Mouse (Mus musculus) stomach, embryonic 16.5 days (tissue): Measurements from ENCODE around the gene 6430548M08Rik. TPM values are rescaled to one million over a fixed set of nuclear protein-coding genes. Genes with fewer than 3 reads are reported as not detected.

Experiments
- ATAC-seq: fragments of 200-750 bp; cut with Nextera tagmentation; 2 replicates; pipeline ENCODE4 v1.8.0; 2017; ENCODE audit warnings: moderate number of reproducible peaks, moderate TSS enrichment; ENCODE audit not compliant: insufficient read depth, low FRiP score
- H3K27ac ChIP-seq: fragments of 300-500 bp; sonication (generic); 2 replicates; pipeline ENCODE4 v1.5.1; 2014; ENCODE audit warnings: low read length
- H3K27me3 ChIP-seq: fragments of 300-500 bp; sonication (generic); 2 replicates; pipeline ENCODE4 v1.6.1; 2014; ENCODE audit warnings: low read length, control low read depth, mixed read lengths; ENCODE audit not compliant: control insufficient read depth, insufficient read depth
- H3K36me3 ChIP-seq: fragments of 300-500 bp; sonication (generic); 2 replicates; pipeline ENCODE4 v1.6.1; 2014; ENCODE audit warnings: low read length; ENCODE audit not compliant: control insufficient read depth, insufficient read depth
- H3K4me1 ChIP-seq: fragments of 300-500 bp; sonication (generic); 2 replicates; pipeline ENCODE4 v1.6.1; 2014; ENCODE audit warnings: low read length, control low read depth, mixed read lengths; ENCODE audit not compliant: control insufficient read depth, insufficient read depth
- H3K4me2 ChIP-seq: fragments of 300-500 bp; sonication (generic); 2 replicates; pipeline ENCODE4 v1.6.1; 2014; ENCODE audit warnings: low read depth, low read length, mixed read lengths
- H3K4me3 ChIP-seq: fragments of 300-500 bp; sonication (generic); replicated peaks from 2 replicates; pipeline ENCODE4 v1.5.1; 2014; ENCODE audit warnings: mild to moderate bottlenecking, low read length
- H3K9ac ChIP-seq: fragments of 300-500 bp; sonication (generic); 2 replicates; pipeline ENCODE4 v1.6.1; 2014; ENCODE audit warnings: low read length
- H3K9me3 ChIP-seq: fragments of 300-500 bp; sonication (generic); replicated peaks from 2 replicates; pipeline ENCODE4 v1.6.1; 2016; ENCODE audit warnings: low read length, control low read depth; ENCODE audit not compliant: control insufficient read depth
- WGBS: fragments of 180-500 bp; shearing (Covaris S2); extraction: QIAGEN DNeasy Blood & Tissue Kit; methylation state at CpG from one replicate; pipeline ENCODE4 v1.1.7; 2014; 5-methylcytosine and 5-hydroxymethylcytosine counted together
- polyA plus RNA-seq: library from polyadenylated mRNA; unstranded; fragments of >200 nt; fragmentation: Nextera tagmentation; extraction: Ambion mirVana; gene quantifications from 2 replicates; pipeline ENCODE4 v1.2.1, GENCODE M21; 2015

6430548M08Rik gene
- polyA plus RNA-seq, 1 experiment from 2014 or later, result 7.5 TPM

- peak overlapping the region; percentile 85 for H3K4me2 ChIP-seq
- no peaks in the 10 kb centered on the region for H3K27me3 ChIP-seq
- 4% methylated on average over 25 of the region's 25 CpGs for WGBS
- H3K4me3 ChIP-seq, result peak overlapping the region; percentile 81
- ATAC-seq, result 0 out of 2 replicates have a peak, but pooled peaks have one; percentile 2
- H3K36me3 ChIP-seq, result no peaks in the 10 kb centered on the region
- H3K27ac ChIP-seq, result peak overlapping the region; percentile 95
- no peaks in the 10 kb centered on the region for H3K9me3 ChIP-seq
- peaks cover 14% of the 10 kb centered on the region for H3K4me1 ChIP-seq
- peak overlapping the region; percentile 92 for H3K9ac ChIP-seq
Observed at GRCm38 (mm10) chr8:120100388-120101067, 13.4 kb upstream of the 6430548M08Rik start.

GRCm38 (mm10) chr8:120101068-120101972 is 12.6 kb upstream of the 6430548M08Rik start, which contains the start of gene Zdhhc7:
Gene Zdhhc7 (minus strand): TSS chr8:120101482.
- peaks cover 14% of the 10 kb centered on the region for H3K4me1 ChIP-seq
- under 1% methylated on average over 88 of the region's 88 CpGs for WGBS

GRCm38 (mm10) chr8:120103916-120104315 is 10.0 kb upstream of the 6430548M08Rik start:
- WGBS, result 81% methylated on average over 9 of the region's 9 CpGs
- Histone ChIP-seq H3K27ac (0 out of 2 replicates have a peak overlapping the region, but pooled peaks have one; percentile 3), H3K4me1 (peaks cover 14% of the 10 kb centered on the region), H3K36me3 (no peaks in the 10 kb centered on the region), H3K27me3 (no peaks in the 10 kb centered on the region), H3K4me3 (no peak overlapping the region), H3K9me3 (no peaks in the 10 kb centered on the region), H3K9ac (no peak overlapping the region), H3K4me2 (no peak overlapping the region)
- no peak for ATAC-seq

More at GRCm38 (mm10) chr8:120101068-120101972, 12.6 kb upstream of the 6430548M08Rik start, which contains the start of gene Zdhhc7:
- Histone ChIP-seq H3K9me3 (no peaks in the 10 kb centered on the region), H3K4me3 (peak within 1 kb of the TSS; percentile 81), H3K27ac (peak within 1 kb of the TSS; percentile 95), H3K27me3 (no peaks in the 10 kb centered on the region), H3K36me3 (no peaks in the 10 kb centered on the region), H3K4me2 (peak within 1 kb of the TSS; percentile 85), H3K9ac (peak within 1 kb of the TSS; percentile 92)
- peak; percentile 73; the same call in 1 of the 2 replicates for ATAC-seq

- no peaks in the 10 kb centered on the region for H3K27me3 ChIP-seq
- 52% methylated on average over 9 of the region's 9 CpGs for WGBS
- ATAC-seq, result no peak
- no peaks in the 10 kb centered on the region for H3K9me3 ChIP-seq
- no peak overlapping the region for H3K4me3 ChIP-seq
- peaks cover 14% of the 10 kb centered on the region for H3K4me1 ChIP-seq
- no peak overlapping the region for H3K4me2 ChIP-seq
- peak overlapping the region; percentile 9; the same call in 1 of the 2 replicates for H3K27ac ChIP-seq
- H3K36me3 ChIP-seq, result no peaks in the 10 kb centered on the region
- H3K9ac ChIP-seq, result no peak overlapping the region
Observed at GRCm38 (mm10) chr8:120104721-120105272, 9.2 kb upstream of the 6430548M08Rik start.

GRCm38 (mm10) chr8:120109149-120109548 is 4.8 kb upstream of the 6430548M08Rik start:
- H3K4me2 ChIP-seq, result no peak overlapping the region
- peak overlapping the region; percentile 25; the same call in 1 of the 2 replicates for H3K27ac ChIP-seq
- H3K27me3 ChIP-seq, result no peaks in the 10 kb centered on the region
- ATAC-seq, result no peak
- WGBS, result 26% methylated on average over 3 of the region's 3 CpGs
- H3K36me3 ChIP-seq, result no peaks in the 10 kb centered on the region
- H3K4me3 ChIP-seq, result no peak overlapping the region
- H3K9me3 ChIP-seq, result no peaks in the 10 kb centered on the region
- no peak overlapping the region for H3K9ac ChIP-seq
- H3K4me1 ChIP-seq, result peaks cover 8% of the 10 kb centered on the region

GRCm38 (mm10) chr8:120110966-120111365 is 3.0 kb upstream of the 6430548M08Rik start:
- no peaks in the 10 kb centered on the region for H3K9me3 ChIP-seq
- ATAC-seq, result no peak
- peaks cover 9% of the 10 kb centered on the region for H3K27me3 ChIP-seq
- no peak overlapping the region for H3K4me2 ChIP-seq
- no peak overlapping the region for H3K9ac ChIP-seq
- 82% methylated on average over 4 of the region's 4 CpGs for WGBS
- no peak overlapping the region for H3K27ac ChIP-seq
- no peaks in the 10 kb centered on the region for H3K36me3 ChIP-seq
- no peak overlapping the region for H3K4me3 ChIP-seq
- peaks cover 11% of the 10 kb centered on the region for H3K4me1 ChIP-seq

GRCm38 (mm10) chr8:120111382-120111781 is 2.6 kb upstream of the 6430548M08Rik start:
- H3K4me1 ChIP-seq, result peaks cover 11% of the 10 kb centered on the region
- ATAC-seq, result no peak
- H3K9me3 ChIP-seq, result no peaks in the 10 kb centered on the region

GRCm38 (mm10) chr8:120112535-120112934 is 1.4 kb upstream of the 6430548M08Rik start:
- H3K9me3 ChIP-seq, result no peaks in the 10 kb centered on the region
- no peak overlapping the region for H3K4me3 ChIP-seq
- ATAC-seq, result no peak
- 80% methylated on average over 5 of the region's 5 CpGs for WGBS
- peak overlapping the region; percentile 98 for H3K27ac ChIP-seq
- peaks cover 11% of the 10 kb centered on the region for H3K4me1 ChIP-seq
- H3K4me2 ChIP-seq, result peak overlapping the region; percentile 80; the same call in 1 of the 2 replicates
- 0 out of 2 replicates have a peak overlapping the region, but pooled peaks have one; percentile 79 for H3K9ac ChIP-seq
- no peaks in the 10 kb centered on the region for H3K36me3 ChIP-seq
- peaks cover 16% of the 10 kb centered on the region for H3K27me3 ChIP-seq

More at GRCm38 (mm10) chr8:120111382-120111781, 2.6 kb upstream of the 6430548M08Rik start:
- H3K9ac ChIP-seq, result no peak overlapping the region
- no peak overlapping the region for H3K27ac ChIP-seq
- WGBS, result 63% methylated on average over 4 of the region's 4 CpGs
- peaks cover 14% of the 10 kb centered on the region for H3K27me3 ChIP-seq
- no peak overlapping the region for H3K4me3 ChIP-seq
- no peak overlapping the region for H3K4me2 ChIP-seq
- no peaks in the 10 kb centered on the region for H3K36me3 ChIP-seq
